Mouse (Mus musculus) left cerebral cortex, postnatal 14 days (tissue): ENCODE measurements at regions not wholly inside any gene's neighbourhood (a gene's known extent, or its start where the extent isn't known, plus 50 kb on each side); places are given as distances from the start of the nearest gene placed in this dataset.
"Not testable (repeated sequence)": the region's sequence is repeated elsewhere in the genome, so short reads cannot be mapped to it uniquely, and the experiment has no call there.

Experiments used
- DNase-seq, 2 experiments: peaks; one replicate each; pipeline ENCODE4 v3.0.0; 2021 to 2022; ENCODE audit warnings: low spot score in 2 of 2, mixed read lengths in 1 of 2
- intact Hi-C: fragments of 180-260 bp; cut with DNase I; formaldehyde crosslinking; loops from one replicate; pipeline ENCODE4 v1.15.1; 2025

- intact Hi-C loops, DNase-seq: not testable (repeated sequence)
Measured at GRCm38 (mm10) chr9:12611994-12612393, 633.6 kb downstream of the Jrkl start.

- peak in 1 of 2 experiments; percentile 15 for DNase-seq
- intact Hi-C loops = no loop called here
Measured at GRCm38 (mm10) chr9:12598113-12598650, 647.4 kb downstream of the Jrkl start.

GRCm38 (mm10) chr9:12587289-12588057 is 658.2 kb downstream of the Jrkl start:
- DNase-seq = no peak
- intact Hi-C loops = no loop called here
